Mouse (Mus musculus) testis, adult 2 months (tissue): ENCODE measurements around the gene Sgk2. TPM values are rescaled to one million over a fixed set of nuclear protein-coding genes. Genes with fewer than 3 reads are reported as not detected.
A peak's percentile ranks its signal among the peaks of the same experiment; 100 is the strongest.

Experiments
- H3K27ac ChIP-seq: fragments of 200-500 bp; 2 replicates; pipeline ENCODE4 v1.5.1; 2012; ENCODE audit warnings: low read depth, low read length; ENCODE audit not compliant: control insufficient read depth, insufficient read depth
- H3K27me3 ChIP-seq: fragments of 200-500 bp; 2 replicates; pipeline ENCODE4 v1.6.1; 2012; ENCODE audit warnings: mild to moderate bottlenecking, low read length, moderate library complexity; ENCODE audit not compliant: control insufficient read depth, insufficient read depth
- H3K36me3 ChIP-seq: fragments of 200-500 bp; 2 replicates; pipeline ENCODE4 v1.6.1; 2012; ENCODE audit warnings: mild to moderate bottlenecking, low read length; ENCODE audit not compliant: control insufficient read depth, insufficient read depth
- H3K4me1 ChIP-seq: fragments of 200-500 bp; 2 replicates; pipeline ENCODE4 v1.6.1; 2012; ENCODE audit warnings: low read length; ENCODE audit not compliant: control insufficient read depth, insufficient read depth
- H3K4me3 ChIP-seq: fragments of 200-500 bp; 2 replicates; pipeline ENCODE4 v1.5.1; 2012; ENCODE audit warnings: low read depth, mild to moderate bottlenecking, low read length, moderate library complexity, mixed read lengths; ENCODE audit not compliant: control insufficient read depth
- CTCF ChIP-seq: fragments of 200-500 bp; IDR thresholded peaks from 2 replicates; pipeline ENCODE4 v1.5.1; 2012; ENCODE audit warnings: low read depth, mild to moderate bottlenecking, inconsistent platforms, low read length, moderate library complexity; ENCODE audit not compliant: control insufficient read depth, insufficient read depth, insufficient replicate concordance
- POLR2A ChIP-seq: fragments of 200-500 bp; IDR thresholded peaks from 2 replicates; pipeline ENCODE4 v1.6.1; 2012; ENCODE audit warnings: low read depth, mild to moderate bottlenecking, inconsistent platforms, low read length, moderate library complexity; ENCODE audit not compliant: control insufficient read depth
- polyA plus RNA-seq: library from polyadenylated mRNA; depleted of rRNA; stranded (reverse); fragments of >200 nt; gene quantifications from 2 replicates; pipeline ENCODE4 v1.2.3, GENCODE M21; 2012; rRNA removed

Sgk2 gene
- polyA plus RNA-seq = 0.26 and 0.58 TPM in 2 replicates

GRCm38 (mm10) chr2:162987218-162987617 lies at the start of gene Sgk2:
Sgk2 (plus strand) TSS chr2:162987330.
- TF ChIP-seq CTCF = no peak
- Histone ChIP-seq H3K4me1 (no peaks in the 10 kb centered on the region), H3K27me3 (no peaks in the 10 kb centered on the region), H3K4me3 (no peak within 1 kb of the TSS), H3K36me3 (no peaks in the 10 kb centered on the region), H3K27ac (no peak within 1 kb of the TSS)

GRCm38 (mm10) chr2:162939562-162939961 lies 47.6 kb upstream of the Sgk2 start:
- Histone ChIP-seq H3K36me3 (peaks cover 1% of the 10 kb centered on the region; the same call in 1 of the 2 replicates), H3K4me1 (peaks cover 10% of the 10 kb centered on the region), H3K27me3 (no peaks in the 10 kb centered on the region), H3K4me3 (no peak overlapping the region), H3K27ac (no peak overlapping the region)
- no peak for TF ChIP-seq POLR2A
- TF ChIP-seq CTCF = no peak

- Histone ChIP-seq H3K4me1 (peaks cover 25% of the 10 kb centered on the region), H3K27me3 (no peaks in the 10 kb centered on the region), H3K4me3 (peak within 1 kb of the TSS; percentile 79), H3K27ac (no peak within 1 kb of the TSS), H3K36me3 (no peaks in the 10 kb centered on the region)
- no peak for TF ChIP-seq CTCF
- TF ChIP-seq POLR2A = no peak
These were observed 43.8 kb upstream of the Sgk2 start, which contains the start of gene L3mbtl1 for GRCm38 (mm10) chr2:162943148-162943846. L3mbtl1 (plus strand) TSS chr2:162943472.

GRCm38 (mm10) chr2:162943931-162944330 lies 43.2 kb upstream of the Sgk2 start:
- peaks cover 29% of the 10 kb centered on the region for H3K4me1 ChIP-seq
- TF ChIP-seq CTCF = no peak
- TF ChIP-seq POLR2A = no peak
- H3K4me3 ChIP-seq = peak overlapping the region; percentile 57
- no peaks in the 10 kb centered on the region for H3K27me3 ChIP-seq
- no peaks in the 10 kb centered on the region for H3K36me3 ChIP-seq
- no peak overlapping the region for H3K27ac ChIP-seq

- H3K4me3 ChIP-seq = no peak overlapping the region
- TF ChIP-seq POLR2A = no peak
- TF ChIP-seq CTCF = no peak
- no peaks in the 10 kb centered on the region for H3K36me3 ChIP-seq
These were observed 40.2 kb upstream of the Sgk2 start for GRCm38 (mm10) chr2:162946964-162947363.

GRCm38 (mm10) chr2:162947736-162948135 lies 39.4 kb upstream of the Sgk2 start:
- H3K36me3 ChIP-seq = no peaks in the 10 kb centered on the region
- peaks cover 29% of the 10 kb centered on the region for H3K4me1 ChIP-seq
- H3K27me3 ChIP-seq = no peaks in the 10 kb centered on the region
- no peak overlapping the region; the same call in 1 of the 2 replicates for H3K27ac ChIP-seq
- peak overlapping the region; percentile 77 for H3K4me3 ChIP-seq
- TF ChIP-seq POLR2A (no peak), CTCF (no peak)

More at GRCm38 (mm10) chr2:162946964-162947363, 40.2 kb upstream of the Sgk2 start:
- no peaks in the 10 kb centered on the region for H3K27me3 ChIP-seq
- peaks cover 29% of the 10 kb centered on the region for H3K4me1 ChIP-seq
- H3K27ac ChIP-seq = no peak overlapping the region

- Histone ChIP-seq H3K27me3 (no peaks in the 10 kb centered on the region), H3K36me3 (no peaks in the 10 kb centered on the region), H3K4me1 (peaks cover 25% of the 10 kb centered on the region), H3K4me3 (peak overlapping the region; percentile 77), H3K27ac (no peak overlapping the region)
- peak; percentile 7; the same call in 1 of the 2 replicates for TF ChIP-seq POLR2A
- no peak for TF ChIP-seq CTCF
These were observed 38.9 kb upstream of the Sgk2 start for GRCm38 (mm10) chr2:162948221-162948620.
